Mouse (Mus musculus): ENCODE results near the gene Apom.

Apom gene

GRCm38 (mm10) chr17:35096597-35096996 is 35.3 kb downstream of the Apom start:
- in situ Hi-C loops (cut with MboI) = no loop called here

DNA sequence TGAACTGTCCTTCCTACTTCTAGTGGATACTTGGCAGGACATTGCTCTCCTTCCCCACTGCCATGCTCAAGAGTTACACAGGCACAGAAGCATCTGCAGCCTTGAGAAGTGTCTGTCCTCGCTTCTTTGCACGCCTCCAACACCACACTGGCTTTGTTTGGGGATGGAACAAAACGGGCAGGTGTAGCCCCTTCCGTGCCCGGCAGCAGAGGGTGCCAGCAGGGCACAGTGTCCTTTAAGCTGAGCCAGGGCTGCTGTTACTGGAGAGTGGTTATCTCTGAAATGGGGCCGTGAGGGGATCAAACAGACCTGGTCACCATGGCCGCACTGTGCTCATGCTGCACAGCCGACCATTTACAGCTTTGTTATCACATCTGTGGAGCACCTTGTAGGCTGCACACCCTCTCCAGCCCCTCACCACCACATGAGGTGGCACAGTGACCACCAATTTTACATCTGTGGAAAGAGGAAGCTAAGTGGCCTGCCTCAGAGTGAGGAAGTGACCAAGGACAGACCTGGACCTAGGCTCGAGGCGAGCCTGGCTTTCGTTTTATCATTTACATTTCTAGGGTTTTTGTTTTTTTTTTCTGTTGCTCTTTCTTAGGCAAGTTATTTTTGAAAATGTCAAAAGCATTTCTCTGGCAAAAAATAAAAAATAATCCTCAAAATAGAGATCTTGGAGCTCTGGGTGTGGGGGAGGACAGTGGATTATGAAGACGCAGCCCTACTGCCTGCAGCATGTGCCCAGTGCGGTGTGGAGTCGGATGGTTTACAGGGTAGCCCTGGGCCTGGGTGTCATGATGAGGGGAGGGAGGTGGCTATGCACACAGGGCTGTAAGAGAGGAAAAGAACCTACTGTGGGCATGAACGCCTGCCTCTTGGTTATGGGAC is 37.1 kb downstream of the Apom start:
- in situ Hi-C loops (cut with MboI) = no loop called here

- in situ Hi-C loops (cut with MboI) = no loop called here
Measured at GRCm38 (mm10) chr17:35092403-35093198, 39.2 kb downstream of the Apom start.

DNA sequence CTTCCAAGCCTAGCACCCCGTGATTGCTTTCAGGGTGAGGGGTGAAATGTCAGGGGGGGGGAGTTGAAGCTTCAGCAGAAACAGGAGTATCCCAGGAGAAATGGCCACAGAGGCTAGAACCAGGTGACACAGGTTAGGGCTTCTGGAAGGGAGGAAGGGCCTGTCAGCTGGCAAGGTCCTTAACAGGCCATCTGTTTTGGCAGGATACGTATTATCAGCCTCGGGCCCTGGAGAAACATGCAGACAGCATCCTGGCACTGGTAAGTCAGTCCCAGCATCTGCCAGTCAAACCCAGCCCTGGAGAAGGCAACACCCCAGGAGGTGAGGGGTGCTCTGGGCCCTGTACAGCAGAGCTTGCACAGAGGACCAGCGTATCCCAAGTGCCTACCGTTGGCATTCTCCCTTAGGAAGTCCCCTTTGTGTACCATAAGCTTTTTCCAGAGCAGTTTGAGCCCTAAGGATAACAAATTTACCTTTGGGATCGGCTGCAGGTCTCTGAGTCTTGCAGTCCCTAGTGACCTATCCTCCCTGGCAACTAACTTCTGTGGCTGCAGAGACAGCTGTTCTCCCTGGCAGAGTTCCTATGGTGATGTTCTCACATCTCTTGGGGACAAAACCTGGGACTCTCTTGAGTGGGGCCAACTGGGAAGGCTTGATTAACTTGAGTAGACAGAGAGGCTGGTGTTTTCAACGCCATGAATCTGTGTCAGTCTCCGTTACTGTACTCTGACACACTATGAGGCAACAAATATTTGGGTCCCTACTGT is 41.5 kb downstream of the Apom start:
- in situ Hi-C loops (cut with MboI) = no loop called here

- in situ Hi-C loops (cut with MboI) = no loop called here
Measured at GRCm38 (mm10) chr17:35088825-35089644, 42.8 kb downstream of the Apom start, which contains the start of gene Abhd16a. Gene Abhd16a, plus strand, starts transcription at chr17:35089263.

DNA sequence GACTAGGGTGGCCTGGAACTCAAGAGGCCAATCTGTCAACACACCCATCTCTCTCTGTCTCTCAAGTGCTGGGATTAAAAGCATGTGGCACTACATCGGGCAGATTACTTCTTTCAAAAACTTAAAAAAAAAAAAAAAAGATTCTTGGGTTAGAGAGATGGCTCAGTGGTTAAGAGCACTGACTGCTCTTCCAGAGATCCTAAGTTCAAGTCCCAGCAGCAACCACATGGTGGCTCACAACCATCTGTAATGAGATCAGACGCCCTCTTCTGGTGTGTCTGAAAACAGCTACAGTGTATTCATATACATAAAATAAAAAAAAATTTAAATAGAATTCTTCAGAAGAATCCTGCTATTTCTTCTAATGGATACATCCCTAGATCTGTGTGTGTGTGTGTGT is 43.7 kb downstream of the Apom start:
- in situ Hi-C loops (cut with MboI) = no loop called here

DNA sequence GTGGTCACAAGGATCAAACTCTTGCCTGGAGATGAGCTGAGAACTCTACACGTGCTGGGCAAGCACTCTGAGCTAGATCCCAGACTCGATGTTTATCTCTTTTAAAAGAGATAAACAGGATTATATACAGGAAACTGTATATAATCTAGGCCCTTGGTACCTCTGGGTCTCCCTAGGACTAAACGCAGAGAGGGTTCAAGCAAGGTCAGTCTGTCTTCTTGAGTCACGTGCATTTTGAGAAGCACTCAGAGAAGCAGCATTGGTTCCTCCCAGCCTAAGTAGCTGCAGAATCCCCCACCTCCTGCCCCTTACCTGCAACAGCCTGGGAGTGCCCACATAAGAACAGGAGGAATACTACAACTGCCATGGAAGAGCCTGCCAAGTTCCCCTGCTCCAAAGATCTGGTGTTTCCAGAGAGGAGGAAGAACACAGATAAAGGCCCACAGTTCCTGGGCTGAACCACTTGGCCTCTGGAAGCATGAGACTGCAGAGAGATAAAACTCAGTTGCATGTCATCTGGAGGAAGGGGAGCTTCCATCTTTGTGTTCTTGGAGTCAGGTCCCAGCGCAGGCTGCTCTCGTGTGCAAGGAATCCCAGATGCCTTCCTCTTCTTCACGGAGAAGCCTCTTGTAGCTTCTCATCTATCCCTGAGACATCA is 46.5 kb downstream of the Apom start, which contains the start of gene Ly6g6f:
Gene Ly6g6f, minus strand, starts transcription at position 403 of the 658 bp plus-strand sequence.
- in situ Hi-C loops (cut with MboI) = no loop called here

GRCm38 (mm10) chr17:35083929-35084497 is 47.8 kb downstream of the Apom start:
- in situ Hi-C loops (cut with MboI) = no loop called here

- in situ Hi-C loops (cut with MboI) = no loop called here
Measured at GRCm38 (mm10) chr17:35082841-35083576, 48.8 kb downstream of the Apom start.

DNA sequence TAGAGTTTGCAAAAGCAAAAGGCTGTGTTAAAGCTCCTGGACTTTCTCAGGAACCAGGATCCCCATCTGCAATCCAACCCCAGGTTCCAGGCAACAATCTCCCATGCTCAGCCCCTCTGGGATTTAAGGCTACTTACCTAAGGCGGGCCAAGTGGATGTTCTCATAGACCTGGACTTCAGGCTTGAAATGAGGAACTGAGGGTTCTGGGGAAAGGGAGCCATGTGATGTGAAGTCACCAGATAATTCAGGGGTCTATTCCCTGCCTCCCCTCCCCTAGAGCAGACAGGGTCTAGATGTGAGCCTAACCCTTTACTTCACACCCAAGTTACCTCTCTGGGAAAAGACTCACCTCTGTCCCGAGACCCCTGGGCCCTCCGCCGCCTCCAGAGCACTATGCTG is 51.1 kb downstream of the Apom start:
- in situ Hi-C loops (cut with MboI) = no loop called here

GRCm38 (mm10) chr17:35080248-35080647 is 51.6 kb downstream of the Apom start:
- in situ Hi-C loops (cut with MboI) = no loop called here

DNA sequence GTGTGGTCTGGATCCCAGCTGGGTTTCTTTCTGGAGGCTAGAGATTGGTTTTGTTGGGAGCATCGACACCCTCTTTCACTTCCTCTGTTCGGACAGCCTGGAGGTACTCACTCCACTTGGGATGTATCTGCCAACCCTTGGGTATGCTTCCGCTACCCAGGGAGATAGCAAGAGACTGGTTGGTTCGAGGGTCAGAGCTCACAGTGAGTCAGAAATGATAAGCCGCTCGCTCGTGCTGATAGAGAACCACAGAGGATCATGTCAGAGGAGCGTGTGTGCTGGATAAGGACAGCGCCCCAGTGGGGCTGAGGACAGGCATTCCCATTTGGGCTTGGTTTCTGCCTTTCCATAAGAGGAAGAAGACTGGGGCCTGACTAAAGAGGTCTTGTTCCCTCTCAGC is 52.1 kb downstream of the Apom start:
- in situ Hi-C loops (cut with MboI) = no loop called here
